Mouse (Mus musculus) heart, postnatal 0 days (tissue): ENCODE measurements around the gene Stag1.

ENCODE experiments used
- CTCF ChIP-seq: IDR thresholded peaks from 2 replicates; pipeline ENCODE4 v1.5.1; 2016; ENCODE audit warnings: antibody characterized with exemption, control low read depth, low read depth
- EP300 ChIP-seq: IDR thresholded peaks from 2 replicates; pipeline ENCODE4 v1.6.1; 2016; ENCODE audit warnings: antibody characterized with exemption, low read depth

DNA sequence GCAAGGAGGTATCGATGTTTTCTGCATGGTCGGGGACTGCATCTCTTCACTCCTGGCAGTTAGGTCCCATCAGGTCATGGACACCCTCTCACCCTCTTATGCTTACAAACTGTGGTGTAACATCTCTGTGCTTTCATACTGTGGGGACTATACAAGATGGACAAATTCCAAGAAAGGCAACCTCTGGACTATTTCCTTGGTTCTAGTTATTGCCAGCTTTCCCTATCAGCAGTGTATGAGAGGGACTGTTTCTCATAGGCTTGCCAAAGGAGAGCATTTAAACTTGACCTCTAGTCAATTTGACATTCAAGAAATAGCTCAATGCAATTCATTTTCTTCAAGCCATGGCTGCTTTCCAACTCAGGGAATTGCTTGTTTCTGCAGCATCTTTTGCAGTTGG, 393.7 kb downstream of the Stag1 start:
- TF ChIP-seq CTCF (no peak), EP300 (no peak)
